In the genomic region with DNA sequence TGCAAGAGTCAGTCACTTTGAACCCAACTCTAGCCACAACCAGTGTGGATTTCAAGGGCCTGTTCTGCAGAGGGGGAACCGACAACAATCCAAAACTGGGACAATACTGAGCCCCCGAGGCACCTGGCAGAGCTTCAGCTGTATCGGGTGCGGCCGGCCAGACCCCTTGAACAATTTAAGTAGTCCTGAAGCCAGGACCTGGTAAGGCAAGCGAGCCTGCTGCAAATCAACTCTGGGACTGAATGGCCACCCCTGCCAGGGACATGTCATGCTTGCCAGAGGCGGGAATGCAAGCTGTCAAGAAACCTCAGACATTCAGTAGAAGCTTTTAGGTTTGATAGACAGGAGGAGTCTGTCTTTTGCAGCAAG, we compare ENCODE assay signal across 7 mouse cellular contexts. TPM values are rescaled to one million over a fixed set of nuclear protein-coding genes. Genes with fewer than 3 reads are reported as not detected.
DNase-seq lines count a peak whose midpoint lies in the region; ATAC-seq and TF ChIP-seq lines count a peak whose summit lies in the region.

No protein-coding gene starts in this region.

- 21% methylated on average over 7 of the region's 7 CpGs for WGBS in heart, postnatal 0 days
- WGBS in liver, embryonic 15.5 days (ENCODE audit: insufficient replicate concordance): 36% methylated on average over 7 of the region's 7 CpGs

- TF ChIP-seq CTCF in heart, postnatal 0 days (IDR thresholded peaks at IDR 0.05; ENCODE audit: low read depth): no peak

- H3K36me3 ChIP-seq in heart, postnatal 0 days (replicated peaks; ENCODE audit: control insufficient read depth, insufficient read depth, low read length): no peaks in the 10 kb centered on the region
- no peaks in the 10 kb centered on the region for H3K36me3 ChIP-seq in liver, embryonic 15.5 days (replicated peaks)

- peak overlapping the region; percentile 95 for H3K4me3 ChIP-seq in heart, postnatal 0 days (ENCODE audit: low read depth, low read length)
- peak overlapping the region; percentile 57; the same call in 1 of the 2 replicates for H3K4me3 ChIP-seq in liver, embryonic 15.5 days (replicated peaks)

- DNase-seq in right cerebral cortex, postnatal 4 days: peak; percentile 30
- DNase-seq in right cerebral cortex, adult 18-20 months: no peak
- peak; percentile 42 to 58 for DNase-seq in cerebellum, postnatal 36 days
- DNase-seq in heart, postnatal 0 days (ENCODE audit: low spot score): no peak
- no peak for DNase-seq in left cerebral cortex, postnatal 36 days (ENCODE audit: low spot score in 2 of 2)

- intact Hi-C loops in left cerebral cortex, postnatal 36 days (cut with DNase I): loop anchor here (5.0 to 10.0 kb wide), 4 partner anchors 47 to 417 kb away; no protein-coding TSS in a partner anchor

- H3K4me1 ChIP-seq in heart, postnatal 0 days (ENCODE audit: control insufficient read depth, insufficient read depth): peaks cover 33% of the 10 kb centered on the region
- peaks cover 7% of the 10 kb centered on the region for H3K4me1 ChIP-seq in liver, embryonic 15.5 days (replicated peaks)

- H3K4me2 ChIP-seq in heart, postnatal 0 days (ENCODE audit: low read depth, low read length): peak overlapping the region; percentile 95
- H3K4me2 ChIP-seq in liver, embryonic 15.5 days: peak overlapping the region; percentile 67

- no peaks in the 10 kb centered on the region for H3K27me3 ChIP-seq in heart, postnatal 0 days (ENCODE audit: control insufficient read depth, insufficient read depth, low read length)
- peaks cover 58% of the 10 kb centered on the region for H3K27me3 ChIP-seq in liver, embryonic 15.5 days

- ATAC-seq in heart, postnatal 0 days (ENCODE audit: insufficient read depth, low read depth): no peak
- ATAC-seq in liver, embryonic 15.5 days (ENCODE audit: insufficient read depth): no peak
- ATAC-seq in CD4-positive, CD25-positive, alpha-beta regulatory T cell, adult 4 months: no peak

- H3K27ac ChIP-seq in heart, postnatal 0 days (ENCODE audit: low read depth): peak overlapping the region; percentile 99
- H3K27ac ChIP-seq in liver, embryonic 15.5 days (replicated peaks): no peak overlapping the region

- H3K9me3 ChIP-seq in heart, postnatal 0 days (replicated peaks; ENCODE audit: control insufficient read depth, low read length): no peaks in the 10 kb centered on the region
- H3K9me3 ChIP-seq in liver, embryonic 15.5 days (replicated peaks): no peaks in the 10 kb centered on the region

- TF ChIP-seq EP300 in heart, postnatal 0 days (IDR thresholded peaks at IDR 0.05; ENCODE audit: low read depth): no peak

- H3K9ac ChIP-seq in heart, postnatal 0 days (replicated peaks; ENCODE audit: low read depth, low read length): peak overlapping the region; percentile 99
- no peak overlapping the region for H3K9ac ChIP-seq in liver, embryonic 15.5 days

RNA-seq across cellular contexts. Expression of gene Nuak1, which starts 1.2 kb away (rescaled TPM):
- total RNA-seq in heart, postnatal 0 days (2014; rRNA removed; ENCODE audit: low replicate concordance): 33.6 and 36.8 TPM in 2 replicates
- 1.4 and 1.7 TPM in 2 replicates for polyA plus RNA-seq in heart, postnatal 0 days (2015; fragmentation: Nextera tagmentation; extraction: Ambion mirVana)
- 0.13 and 0.15 TPM in 2 replicates for polyA plus RNA-seq in liver, embryonic 15.5 days (2015; fragmentation: Nextera tagmentation; extraction: Ambion mirVana)
- not detected for polyA plus RNA-seq in CD4-positive, CD25-positive, alpha-beta regulatory T cell, adult 4 months (2017; shearing (Covaris generic))
- 10 to 100 TPM; 69.3 to 69.7 TPM for total RNA-seq in left cerebral cortex, postnatal 36 days (2021)

Comparison
In these comparisons a context has a peak if more than half of its experiments do, and no peak if none do; other contexts are left out.
1. DNase-seq: peak in right cerebral cortex, postnatal 4 days (single experiment) and cerebellum, postnatal 36 days (2 of 2); none in right cerebral cortex, adult 18-20 months (single experiment), heart, postnatal 0 days (single experiment) and left cerebral cortex, postnatal 36 days (0 of 2).